Mouse (Mus musculus): ENCODE measurements at regions not wholly inside any gene's neighbourhood (a gene's known extent, or its start where the extent isn't known, plus 50 kb on each side); places are given as distances from the start of the nearest gene placed in this dataset.

DNA sequence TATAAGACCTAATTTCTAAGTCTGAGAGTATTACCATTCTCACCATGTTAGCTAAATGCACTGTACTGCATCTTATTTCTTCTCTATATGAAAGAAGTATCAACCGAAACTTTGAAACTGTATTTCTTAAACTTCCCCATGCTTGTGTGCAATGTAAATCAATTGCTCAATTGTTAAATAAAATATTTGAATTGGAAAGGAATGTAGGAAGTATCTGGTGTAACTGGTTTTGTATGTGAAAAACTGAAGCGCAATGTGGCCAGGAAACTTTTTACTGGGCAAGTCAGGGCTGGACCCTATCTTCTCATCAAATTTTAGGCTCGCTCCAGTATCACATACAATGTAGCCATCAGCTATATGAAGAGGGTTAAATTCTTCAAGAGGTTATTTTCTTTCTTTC is 123.8 kb upstream of the Atp2b1 start:
- DNase-seq: no peak

- DNase-seq: no peak
These were observed 122.0 kb upstream of the Atp2b1 start for GRCm38 (mm10) chr10:98792019-98792741.

GRCm38 (mm10) chr10:98793926-98794536 is 120.2 kb upstream of the Atp2b1 start:
- no peak for DNase-seq

DNA sequence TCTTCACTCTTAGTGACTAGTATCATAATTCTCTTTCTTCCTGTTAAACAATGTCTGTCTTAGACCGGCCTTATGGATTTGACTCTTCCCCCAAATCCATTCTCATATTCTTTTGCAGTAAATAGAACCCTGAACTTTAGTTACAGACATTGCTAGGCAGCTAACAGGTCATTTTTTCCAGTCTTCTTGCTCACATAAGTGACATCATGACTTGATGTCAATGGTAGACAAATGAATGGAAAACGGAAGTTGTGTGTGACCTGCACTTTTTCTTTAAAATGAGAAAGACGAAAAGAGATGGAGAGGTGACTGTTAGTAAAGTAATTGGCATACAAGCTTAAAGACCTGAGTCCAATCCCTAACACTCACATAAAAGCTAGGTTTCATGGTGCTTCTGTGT is 118.2 kb upstream of the Atp2b1 start:
- DNase-seq: no peak

DNA sequence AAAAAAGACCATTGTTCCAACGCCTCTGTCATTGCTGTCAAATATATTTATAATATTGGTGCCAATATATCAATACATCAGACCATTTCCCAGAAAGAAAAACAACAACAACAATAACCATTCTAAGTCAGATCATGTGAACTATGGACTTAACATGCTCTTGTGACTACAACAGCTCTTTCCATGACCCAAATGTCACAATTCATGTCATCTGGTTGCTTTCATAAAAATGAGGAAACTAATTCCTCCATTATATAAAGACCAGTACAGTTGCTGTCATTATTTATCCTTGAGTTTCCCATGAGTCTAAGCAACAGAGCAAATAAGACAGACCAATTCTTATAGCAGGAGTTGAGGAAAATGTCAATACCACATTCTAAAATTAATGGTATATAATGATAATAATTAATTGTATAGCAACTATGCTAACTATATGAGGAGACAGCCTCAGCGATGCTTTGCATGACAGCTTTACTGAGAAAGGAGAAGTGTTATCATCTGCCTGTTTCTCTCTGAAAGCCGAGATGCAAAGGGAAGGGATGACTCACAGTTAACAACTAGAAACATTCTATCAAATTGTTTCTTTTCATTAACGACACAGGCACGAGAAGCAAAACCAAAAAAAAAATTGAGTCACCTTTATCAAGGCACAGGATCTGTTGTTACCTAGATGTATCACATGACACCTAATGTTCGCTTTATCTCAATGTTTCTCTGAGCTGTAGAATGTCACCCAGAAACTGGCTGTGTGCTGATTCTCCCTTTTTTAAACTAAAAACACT is 115.4 kb upstream of the Atp2b1 start:
- DNase-seq: no peak

DNA sequence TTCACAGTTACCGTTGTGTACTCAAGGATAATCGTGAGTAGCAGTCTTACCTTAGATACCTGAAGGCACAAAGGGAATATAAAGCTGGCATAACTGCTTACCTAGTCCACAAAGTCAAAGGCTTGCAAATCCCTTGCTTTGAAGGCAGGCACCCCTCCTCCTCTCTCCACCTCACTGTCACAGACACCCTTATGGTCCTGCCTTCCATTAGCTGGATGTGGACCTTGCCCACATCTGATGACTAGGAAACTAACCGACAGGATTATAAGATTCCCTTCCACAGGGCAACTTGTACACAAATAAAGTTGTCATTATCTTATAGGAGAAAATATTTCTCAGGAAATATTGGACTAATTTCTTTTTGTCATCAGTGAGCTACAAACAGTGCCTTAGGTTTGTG is 114.4 kb upstream of the Atp2b1 start:
- DNase-seq: no peak

GRCm38 (mm10) chr10:98800949-98801348 is 113.3 kb upstream of the Atp2b1 start:
- no peak for DNase-seq

DNA sequence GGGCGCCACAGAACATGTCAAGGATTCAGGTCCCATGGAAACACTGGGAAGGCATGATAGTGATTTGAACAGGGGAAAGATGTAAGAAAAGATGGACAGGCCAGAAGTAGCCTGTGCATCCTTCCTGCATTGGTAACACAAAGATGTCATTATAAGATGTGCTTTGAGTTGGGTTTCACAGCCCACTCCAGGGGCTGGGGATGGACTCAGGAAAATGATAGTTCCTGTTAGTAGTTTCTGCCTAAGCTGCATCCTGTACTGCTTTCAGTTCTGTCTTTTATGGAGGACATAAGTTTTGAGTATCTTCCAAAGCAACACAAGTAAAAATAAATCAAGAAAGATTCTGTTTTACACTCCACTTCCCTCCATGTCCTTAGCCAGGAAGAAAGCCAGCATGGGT is 109.2 kb upstream of the Atp2b1 start:
- no peak for DNase-seq

DNA sequence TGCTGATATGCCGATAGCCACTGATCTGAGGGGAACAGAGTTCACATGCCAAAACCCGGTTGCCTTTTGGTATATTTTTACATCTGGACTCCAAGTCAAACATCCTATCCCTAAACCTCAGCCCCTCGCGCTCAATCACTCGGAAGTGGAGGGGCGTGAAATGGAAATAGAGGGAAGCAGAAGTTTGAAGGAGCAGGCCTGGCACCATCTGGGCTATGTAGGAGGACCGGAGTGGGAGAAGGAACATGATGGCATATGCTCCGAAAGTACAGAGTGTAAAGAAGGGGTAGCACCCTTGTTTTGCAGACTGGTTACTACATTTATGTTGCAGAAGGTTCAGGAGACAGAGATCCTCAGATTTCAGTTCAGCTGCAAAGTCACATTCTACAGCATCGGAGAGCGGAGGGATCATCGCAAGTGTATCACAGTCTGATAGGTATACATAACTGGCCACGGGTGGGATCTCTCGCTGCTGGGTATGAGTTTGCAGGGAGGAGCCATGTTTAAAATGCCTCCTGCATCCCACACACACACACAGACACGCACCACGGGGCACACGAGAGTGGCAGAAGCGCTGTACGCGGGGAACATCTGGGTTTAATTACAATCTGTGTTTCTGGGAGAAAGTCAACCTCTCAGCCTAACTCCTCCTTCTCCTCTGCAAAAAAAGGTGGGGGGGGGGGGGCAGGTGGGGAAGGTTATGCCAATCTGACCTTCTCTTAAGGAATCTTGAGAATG is 107.2 kb upstream of the Atp2b1 start:
- no peak for DNase-seq

DNA sequence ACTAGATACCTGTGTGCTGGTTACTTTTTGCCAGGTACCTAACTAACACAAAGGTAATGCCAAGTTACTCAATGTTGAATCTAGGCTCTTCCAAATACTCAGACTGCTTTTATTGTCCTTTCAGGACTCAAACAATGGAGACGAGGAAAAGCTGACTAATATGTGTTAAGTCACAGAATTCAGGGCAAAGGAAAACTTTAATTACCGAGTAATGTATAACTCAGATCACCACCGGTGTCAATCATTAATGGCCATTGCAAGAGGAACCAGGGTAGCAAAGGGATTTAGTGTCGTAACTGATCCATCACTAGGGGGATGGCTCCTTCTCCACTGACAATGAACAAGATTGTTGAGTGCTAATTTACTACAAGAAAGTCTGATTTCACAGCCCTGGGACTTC is 105.6 kb upstream of the Atp2b1 start:
- DNase-seq: no peak

- DNase-seq: no peak
These were observed 85.2 kb upstream of the Atp2b1 start for GRCm38 (mm10) chr10:98829051-98829450.

- DNase-seq: no peak
These were observed 82.7 kb upstream of the Atp2b1 start for GRCm38 (mm10) chr10:98831488-98831887.

- DNase-seq: no peak
These were observed 76.7 kb upstream of the Atp2b1 start for GRCm38 (mm10) chr10:98837289-98838181.

DNA sequence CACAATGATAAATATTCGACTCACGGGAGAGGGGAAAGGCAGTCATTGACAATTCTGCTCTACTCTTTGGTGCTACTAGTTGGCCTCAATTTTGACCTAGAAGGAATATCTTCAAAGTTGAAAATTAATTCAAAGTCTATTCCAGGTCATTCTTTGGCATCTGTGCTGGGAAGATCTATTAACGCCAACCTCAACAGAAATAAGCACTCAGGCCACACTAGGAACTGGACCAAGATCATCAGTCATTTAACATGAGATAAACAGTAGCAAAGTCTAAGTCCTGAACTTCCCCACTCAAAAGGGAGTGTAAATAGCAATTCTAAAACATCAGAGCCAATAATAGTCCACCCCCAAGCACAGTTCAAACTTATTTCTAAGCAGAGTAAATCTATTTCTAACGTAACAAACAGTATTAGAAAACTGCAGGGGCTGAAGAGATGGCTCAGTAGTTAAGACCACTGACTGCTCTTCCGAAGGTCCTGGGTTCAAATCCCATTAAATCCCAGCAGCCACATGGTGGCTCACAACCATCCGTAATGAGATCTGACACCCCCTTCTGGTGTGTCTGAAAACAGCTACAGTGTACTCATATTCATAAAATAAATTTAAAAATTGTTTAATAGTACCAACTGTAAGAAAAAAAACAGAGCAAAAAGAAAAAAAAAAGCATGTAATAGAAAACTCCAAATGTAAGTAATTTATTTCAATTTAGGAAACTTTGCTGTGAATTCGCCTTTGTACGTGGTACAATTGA is 75.1 kb upstream of the Atp2b1 start:
- DNase-seq: no peak

GRCm38 (mm10) chr10:98839963-98840362 is 74.2 kb upstream of the Atp2b1 start:
- DNase-seq: no peak

DNA sequence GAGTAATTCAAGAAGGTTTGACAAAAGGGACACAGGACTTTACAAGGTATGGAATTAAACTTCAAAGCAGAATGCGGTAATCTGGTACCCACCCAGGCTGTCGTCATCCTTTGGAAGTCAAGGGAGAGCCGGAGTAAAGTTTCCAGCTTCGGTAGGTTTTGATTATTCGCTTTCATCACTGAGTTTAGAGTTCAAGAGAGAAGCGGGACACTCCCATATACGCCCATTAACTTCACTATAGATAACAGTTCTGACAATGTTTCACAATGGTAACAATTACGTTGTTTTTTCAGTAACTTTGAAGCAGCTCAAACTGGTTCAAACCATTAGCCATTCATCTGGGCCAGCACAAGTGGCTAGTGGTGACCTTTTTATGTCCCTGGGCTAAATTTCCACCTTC is 73.8 kb upstream of the Atp2b1 start:
- DNase-seq: no peak

- DNase-seq: no peak
These were observed 73.0 kb upstream of the Atp2b1 start for GRCm38 (mm10) chr10:98840957-98841831.

GRCm38 (mm10) chr10:98841860-98842259 is 72.3 kb upstream of the Atp2b1 start:
- DNase-seq: no peak

DNA sequence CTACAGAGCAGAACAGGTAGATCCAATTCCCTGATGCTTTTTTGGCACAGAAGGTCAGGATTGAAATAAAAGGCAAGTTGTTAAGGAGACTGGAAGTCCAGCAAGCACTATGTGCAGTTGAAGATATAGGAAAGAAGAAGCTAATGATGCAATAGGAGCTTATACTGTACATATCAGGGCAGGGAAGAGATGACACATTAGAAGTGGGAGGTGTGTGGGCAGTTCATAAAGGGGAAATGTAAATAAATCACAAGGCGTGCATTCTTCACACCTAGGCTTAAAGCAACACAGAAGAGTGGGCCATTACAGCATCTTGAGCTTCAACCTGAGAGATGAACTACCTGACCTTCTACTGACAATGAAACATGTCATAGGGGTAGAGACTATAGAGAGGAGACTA is 71.5 kb upstream of the Atp2b1 start:
- DNase-seq: no peak

- DNase-seq: no peak
These were observed 64.4 kb upstream of the Atp2b1 start for GRCm38 (mm10) chr10:98849851-98850250.

DNA sequence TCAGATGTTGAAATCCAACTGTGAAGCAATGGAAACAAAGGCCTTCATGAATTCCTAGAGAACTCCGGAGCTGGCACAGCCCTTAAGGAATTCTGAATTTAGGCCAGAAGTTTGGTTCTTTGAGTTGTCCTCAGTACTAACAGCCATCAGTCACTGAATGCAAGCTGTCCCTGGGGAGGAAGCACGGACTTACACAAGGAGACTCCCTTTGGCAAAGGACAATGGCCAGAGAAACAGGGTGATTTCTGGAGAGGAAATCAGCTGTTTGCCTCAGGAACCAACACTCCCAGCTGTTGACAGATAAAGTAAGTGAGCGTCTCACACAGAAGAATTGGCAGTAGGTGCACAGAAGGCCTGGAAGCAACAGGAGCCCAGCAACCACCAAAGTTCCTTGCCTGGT is 56.8 kb upstream of the Atp2b1 start:
- no peak for DNase-seq
